Mouse (Mus musculus) liver, adult 2 months (tissue): ENCODE results near the gene Sema3f. TPM values are rescaled to one million over a fixed set of nuclear protein-coding genes. Genes with fewer than 3 reads are reported as not detected.

ENCODE experiments used
- DNase-seq: peaks from one replicate; pipeline ENCODE4 v3.0.0-alpha.2; 2011; ENCODE audit warnings: low read depth, low spot score; ENCODE audit errors: extremely low read depth
- H3K27ac ChIP-seq: fragments of 200-500 bp; replicated peaks from 2 replicates; pipeline ENCODE4 v1.5.1; 2012; ENCODE audit warnings: low read depth, mild to moderate bottlenecking, control low read depth, inconsistent platforms, low read length; ENCODE audit not compliant: insufficient read depth
- H3K27me3 ChIP-seq: fragments of 200-500 bp; 2 replicates; pipeline ENCODE4 v1.6.1; 2012; ENCODE audit warnings: mild to moderate bottlenecking, moderate library complexity, low read length, inconsistent platforms; ENCODE audit not compliant: control insufficient read depth, insufficient read depth
- H3K36me3 ChIP-seq: fragments of 200-500 bp; 2 replicates; pipeline ENCODE4 v1.6.1; 2012; ENCODE audit warnings: low read length, inconsistent platforms; ENCODE audit not compliant: control insufficient read depth, insufficient read depth
- H3K4me1 ChIP-seq: fragments of 200-500 bp; 2 replicates; pipeline ENCODE4 v1.6.1; 2011; ENCODE audit warnings: low read length; ENCODE audit not compliant: control insufficient read depth, insufficient read depth
- H3K4me3 ChIP-seq: fragments of 200-500 bp; 2 replicates; pipeline ENCODE4 v1.5.1; 2011; ENCODE audit warnings: low read depth, mild to moderate bottlenecking, control low read depth, low read length, moderate library complexity; ENCODE audit not compliant: insufficient read depth
- H3K79me2 ChIP-seq: fragments of 200-500 bp; 2 replicates; pipeline ENCODE4 v1.6.1; 2012; ENCODE audit warnings: inconsistent platforms, mild to moderate bottlenecking, low read length, moderate library complexity; ENCODE audit not compliant: control insufficient read depth, insufficient read depth
- H3K9ac ChIP-seq: fragments of 200-500 bp; 2 replicates; pipeline ENCODE4 v1.6.1; 2012; ENCODE audit warnings: low read depth, mild to moderate bottlenecking, control low read depth, inconsistent platforms, low read length
- CTCF ChIP-seq: fragments of 200-500 bp; IDR thresholded peaks from 2 replicates; pipeline ENCODE4 v1.5.1; 2011; ENCODE audit warnings: low read depth, low read length, control low read depth
- POLR2A ChIP-seq: fragments of 200-500 bp; IDR thresholded peaks from 2 replicates; pipeline ENCODE4 v1.6.1; 2011; ENCODE audit warnings: low read length, control low read depth; ENCODE audit not compliant: insufficient read depth; ENCODE audit errors: extremely low read depth
- WGBS: fragments of 180-500 bp; shearing (Covaris S2); methylation state at CpG from one replicate; pipeline ENCODE4 v1.1.7; 2018; 5-methylcytosine and 5-hydroxymethylcytosine counted together
- polyA plus RNA-seq: library from polyadenylated mRNA; depleted of rRNA; stranded (reverse); fragments of >200 nt; gene quantifications from 2 replicates; pipeline ENCODE4 v1.2.3, GENCODE M21; 2012
- total RNA-seq: library from RNA; depleted of rRNA; stranded (reverse); fragments of >200 nt; gene quantifications from 2 replicates; pipeline ENCODE4 v1.2.3, GENCODE M21; 2014

Sema3f gene
- total and polyA plus RNA-seq, 2 experiments: 3.5 to 8.9 TPM

GRCm38 (mm10) chr9:107723794-107724531 lies 13.7 kb upstream of the Sema3f start:
- DNase-seq: peak; percentile 67
- WGBS: 11% methylated on average over 11 of the region's 11 CpGs
- no peaks in the 10 kb centered on the region for H3K27me3 ChIP-seq
- H3K4me1 ChIP-seq: peaks cover 4% of the 10 kb centered on the region
- H3K9ac ChIP-seq: no peak overlapping the region
- no peaks in the 10 kb centered on the region for H3K79me2 ChIP-seq
- H3K36me3 ChIP-seq: no peaks in the 10 kb centered on the region
- peak overlapping the region; percentile 70 for H3K27ac ChIP-seq
- no peak overlapping the region for H3K4me3 ChIP-seq
- TF ChIP-seq POLR2A (no peak), CTCF (no peak)

- TF ChIP-seq POLR2A: no peak
- TF ChIP-seq CTCF: no peak
- DNase-seq: no peak
- Histone ChIP-seq H3K36me3 (no peaks in the 10 kb centered on the region), H3K4me1 (peaks cover 4% of the 10 kb centered on the region), H3K79me2 (no peaks in the 10 kb centered on the region), H3K27me3 (no peaks in the 10 kb centered on the region), H3K9ac (no peak overlapping the region), H3K4me3 (no peak overlapping the region), H3K27ac (0 out of 2 replicates have a peak overlapping the region, but pooled peaks have one; percentile 32)
- 67% methylated on average over 6 of the region's 6 CpGs for WGBS
These were observed 13.0 kb upstream of the Sema3f start for GRCm38 (mm10) chr9:107723292-107723691.

DNA sequence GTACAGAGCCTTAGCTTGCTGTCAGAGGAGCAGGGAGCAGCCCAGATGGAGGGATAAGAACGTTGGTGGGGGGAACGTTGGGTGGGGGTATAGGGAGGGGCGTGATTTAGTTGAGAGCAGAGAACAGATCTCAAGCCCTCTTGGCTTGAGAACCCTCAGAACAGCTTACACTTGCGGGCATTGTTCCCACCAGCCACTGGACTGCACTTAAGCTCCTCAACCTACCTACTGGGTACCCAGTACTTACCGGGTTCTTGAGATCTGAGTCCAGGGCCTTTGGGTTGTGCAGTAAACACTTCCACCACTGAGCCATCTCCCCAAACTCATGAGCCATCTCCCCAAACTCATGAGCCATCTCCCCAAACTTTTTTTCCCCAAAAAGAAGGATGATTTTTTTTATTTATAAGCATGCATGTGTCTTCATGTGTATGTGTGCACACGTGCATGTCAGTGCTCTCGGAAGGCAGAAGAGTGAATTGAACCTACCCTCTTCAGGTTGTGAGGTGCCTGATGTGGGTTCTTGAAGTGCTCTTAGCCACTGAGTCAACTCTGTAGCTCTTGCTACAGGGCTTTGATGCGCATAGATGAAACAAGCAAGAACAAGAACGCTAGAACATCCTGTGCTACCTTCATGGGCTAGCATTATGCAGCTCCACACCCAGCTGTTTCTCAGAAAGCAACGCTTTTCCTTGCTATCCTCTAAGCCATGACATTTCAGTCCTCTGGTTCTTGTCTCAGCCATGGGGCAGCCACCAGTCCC lies 8.7 kb upstream of the Sema3f start:
- H3K79me2 ChIP-seq: no peaks in the 10 kb centered on the region
- TF ChIP-seq POLR2A: no peak
- no peak for TF ChIP-seq CTCF
- H3K27ac ChIP-seq: no peak overlapping the region
- H3K36me3 ChIP-seq: no peaks in the 10 kb centered on the region
- H3K4me1 ChIP-seq: no peaks in the 10 kb centered on the region; the same call in 1 of the 2 replicates
- 78% methylated on average over 10 of the region's 10 CpGs for WGBS
- no peaks in the 10 kb centered on the region for H3K27me3 ChIP-seq
- DNase-seq: no peak
- no peak overlapping the region for H3K9ac ChIP-seq
- H3K4me3 ChIP-seq: no peak overlapping the region

DNA sequence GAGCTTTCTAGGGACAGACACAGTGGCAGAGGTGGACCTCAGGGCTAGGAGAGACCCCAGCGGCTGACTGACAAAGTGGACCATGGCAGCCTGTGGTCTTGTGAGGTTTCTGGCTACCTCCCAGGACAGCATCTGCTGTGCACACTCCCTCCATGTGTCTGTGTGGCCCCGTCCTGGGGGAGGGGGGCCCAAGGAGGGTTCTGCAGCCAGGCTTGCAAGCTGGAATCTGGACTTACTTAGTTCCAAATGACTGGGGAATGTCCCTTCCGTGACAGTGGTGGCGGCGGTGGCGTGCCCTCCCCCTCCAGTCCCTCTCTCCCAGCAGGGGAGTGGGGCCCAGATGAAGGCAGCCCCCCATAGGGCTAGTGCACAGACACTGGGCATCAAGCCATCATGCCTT lies 6.7 kb upstream of the Sema3f start:
- no peak for DNase-seq
- Histone ChIP-seq H3K4me1 (no peaks in the 10 kb centered on the region; the same call in 1 of the 2 replicates), H3K27ac (no peak overlapping the region), H3K79me2 (no peaks in the 10 kb centered on the region), H3K27me3 (no peaks in the 10 kb centered on the region), H3K9ac (no peak overlapping the region), H3K36me3 (no peaks in the 10 kb centered on the region), H3K4me3 (no peak overlapping the region)
- WGBS: 82% methylated on average over 6 of the region's 6 CpGs
- no peak for TF ChIP-seq POLR2A
- TF ChIP-seq CTCF: no peak

- Histone ChIP-seq H3K36me3 (no peaks in the 10 kb centered on the region), H3K79me2 (no peaks in the 10 kb centered on the region), H3K4me3 (no peak overlapping the region), H3K27ac (no peak overlapping the region), H3K9ac (no peak overlapping the region), H3K27me3 (no peaks in the 10 kb centered on the region), H3K4me1 (no peaks in the 10 kb centered on the region; the same call in 1 of the 2 replicates)
- TF ChIP-seq POLR2A (no peak), CTCF (no peak)
- DNase-seq: no peak
- 90% methylated on average over 2 of the region's 2 CpGs for WGBS
These were observed 5.4 kb upstream of the Sema3f start for GRCm38 (mm10) chr9:107715632-107716031.
